In the genomic region with DNA sequence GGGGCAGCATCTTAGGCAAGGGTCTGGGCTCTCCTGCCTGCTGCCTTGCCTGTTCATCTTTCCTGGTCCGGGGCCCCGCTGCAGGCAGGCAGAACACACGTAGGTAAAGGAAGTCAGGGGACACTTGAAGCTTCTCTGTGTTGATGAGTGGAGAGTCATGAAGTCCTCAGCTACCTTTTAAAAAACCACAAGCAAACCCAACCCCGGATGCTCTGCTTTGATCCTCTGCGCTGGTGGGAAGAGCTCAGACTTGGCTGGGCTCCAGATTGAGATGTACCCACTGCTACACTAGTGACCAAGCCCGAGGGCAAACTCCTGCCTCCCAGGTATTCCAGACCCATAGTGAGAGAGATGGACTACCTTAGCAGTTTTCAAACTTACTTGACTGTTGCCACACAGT, we compare ENCODE assay signal across 15 mouse cellular contexts.
"Had no signal": no experiment of that assay in that cellular context is flagged by ENCODE, and none has a peak within 500 bp of the region (broad histone marks: within the 10 kb centered on the region; RNA-seq: fewer than 3 reads in every experiment).

No protein-coding gene starts in this region.

- ATAC-seq: midbrain, embryonic 15.5 days had no signal

- H3K9me3 ChIP-seq: limb, embryonic 13.5 days; megakaryocyte, embryonic 14.5 days; midbrain, embryonic 15.5 days had no signal

- H3K4me3 ChIP-seq: limb, embryonic 13.5 days; megakaryocyte, embryonic 14.5 days; midbrain, embryonic 15.5 days had no signal

- H3K27me3 ChIP-seq: limb, embryonic 13.5 days; megakaryocyte, embryonic 14.5 days; midbrain, embryonic 15.5 days had no signal

- H3K4me2 ChIP-seq: limb, embryonic 13.5 days; midbrain, embryonic 11.5 days; midbrain, embryonic 15.5 days had no signal

- H3K4me1 ChIP-seq: limb, embryonic 13.5 days; midbrain, embryonic 15.5 days had no signal

- DNase-seq: kidney, adult 11 months; kidney, adult 9 months; kidney, postnatal 36 days; left cerebral cortex, postnatal 4 days; lung, adult 18-20 months; lung, postnatal 36 days; right cerebral cortex, adult 18-20 months; right cerebral cortex, postnatal 25 days; thymus, postnatal 14 days had no signal

- H3K9ac ChIP-seq: limb, embryonic 13.5 days; liver, embryonic 14.5 days; midbrain, embryonic 15.5 days had no signal

- H3K27ac ChIP-seq: kidney, postnatal 0 days; limb, embryonic 13.5 days; liver, embryonic 14.5 days; midbrain, embryonic 15.5 days had no signal
